Mouse (Mus musculus): Measurements from ENCODE around the gene Gm30083.

The Gm30083 gene

GRCm38 (mm10) chr14:33959341-33959740 lies 55.6 kb downstream of the Gm30083 start:
- peak; percentile 38 for DNase-seq (ENCODE audit: low spot score)

GRCm38 (mm10) chr14:33958841-33959240 lies 56.1 kb downstream of the Gm30083 start:
- DNase-seq (ENCODE audit: low spot score) = no peak

- no peak for DNase-seq (ENCODE audit: low spot score)
Observed at GRCm38 (mm10) chr14:33958186-33958585, 56.8 kb downstream of the Gm30083 start.

GRCm38 (mm10) chr14:33956055-33956454 lies 58.9 kb downstream of the Gm30083 start:
- no peak for DNase-seq (ENCODE audit: low spot score)

- no peak for DNase-seq (ENCODE audit: low spot score)
Observed at GRCm38 (mm10) chr14:33953761-33954160, 61.2 kb downstream of the Gm30083 start, which contains the start of gene Rbp3. Rbp3 (plus strand) TSS chr14:33954003.

GRCm38 (mm10) chr14:33952233-33952981 lies 62.6 kb downstream of the Gm30083 start:
- DNase-seq (ENCODE audit: low spot score) = no peak

GRCm38 (mm10) chr14:33946125-33946524 lies 68.9 kb downstream of the Gm30083 start:
- DNase-seq (ENCODE audit: low spot score) = no peak

- no peak for DNase-seq (ENCODE audit: low spot score)
Observed at GRCm38 (mm10) chr14:33942222-33942621, 72.8 kb downstream of the Gm30083 start.

GRCm38 (mm10) chr14:33940739-33941138 lies 74.2 kb downstream of the Gm30083 start, which contains the start of gene Gdf2:
Gdf2 (plus strand) TSS chr14:33941039.
- no peak for DNase-seq (ENCODE audit: low spot score)

GRCm38 (mm10) chr14:33939117-33939516 lies 75.9 kb downstream of the Gm30083 start:
- peak; percentile 27 for DNase-seq (ENCODE audit: low spot score)
